Mouse (Mus musculus) liver, embryonic 12.5 days (tissue): ENCODE measurements around the gene Tmprss11c. TPM values are rescaled to one million over a fixed set of nuclear protein-coding genes. Genes with fewer than 3 reads are reported as not detected.

Experiments
- ATAC-seq: fragments of 200-750 bp; cut with Nextera tagmentation; 2 replicates; pipeline ENCODE4 v1.8.0; 2017; ENCODE audit warnings: moderate number of reproducible peaks, mild to moderate bottlenecking, moderate library complexity
- H3K27ac ChIP-seq: fragments of 300-500 bp; sonication (generic); 2 replicates; pipeline ENCODE4 v1.5.1; 2016; ENCODE audit warnings: mild to moderate bottlenecking
- H3K27me3 ChIP-seq: fragments of 300-500 bp; sonication (generic); replicated peaks from 2 replicates; pipeline ENCODE4 v1.6.1; 2016; ENCODE audit warnings: mild to moderate bottlenecking, moderate library complexity
- H3K36me3 ChIP-seq: fragments of 300-500 bp; sonication (generic); 2 replicates; pipeline ENCODE4 v1.6.1; 2016; ENCODE audit warnings: mild to moderate bottlenecking, moderate library complexity
- H3K4me1 ChIP-seq: fragments of 300-500 bp; sonication (generic); 2 replicates; pipeline ENCODE4 v1.6.1; 2016
- H3K4me2 ChIP-seq: fragments of 300-500 bp; sonication (generic); 2 replicates; pipeline ENCODE4 v1.6.1; 2016; ENCODE audit warnings: mild to moderate bottlenecking, moderate library complexity
- H3K4me3 ChIP-seq: fragments of 300-500 bp; sonication (generic); 2 replicates; pipeline ENCODE4 v1.5.1; 2016; ENCODE audit warnings: mild to moderate bottlenecking, moderate library complexity
- H3K9ac ChIP-seq: fragments of 300-500 bp; sonication (generic); 2 replicates; pipeline ENCODE4 v1.6.1; 2016; ENCODE audit warnings: mild to moderate bottlenecking, moderate library complexity
- H3K9me3 ChIP-seq: fragments of 300-500 bp; sonication (generic); replicated peaks from 2 replicates; pipeline ENCODE4 v1.6.1; 2016; ENCODE audit warnings: mild to moderate bottlenecking, moderate library complexity
- WGBS: fragments of 180-500 bp; shearing (Covaris S2); methylation state at CpG from one replicate; pipeline ENCODE4 v1.1.7; 2016; ENCODE audit not compliant: insufficient replicate concordance; 5-methylcytosine and 5-hydroxymethylcytosine counted together
- polyA plus RNA-seq: library from polyadenylated mRNA; unstranded; fragments of >200 nt; fragmentation: Nextera tagmentation; extraction: Ambion mirVana; gene quantifications from 2 replicates; pipeline ENCODE4 v1.2.1, GENCODE M21; 2016

Tmprss11c gene
- polyA plus RNA-seq, 1 experiment from 2014 or later, result not detected

GRCm38 (mm10) chr5:86187441-86187840 is 101.7 kb downstream of the Tmprss11c start:
- no peaks in the 10 kb centered on the region for H3K36me3 ChIP-seq
- H3K27me3 ChIP-seq, result no peaks in the 10 kb centered on the region
- no peak overlapping the region for H3K4me2 ChIP-seq
- 56% methylated on average over 6 of the region's 6 CpGs for WGBS
- no peak overlapping the region for H3K9ac ChIP-seq
- H3K4me1 ChIP-seq, result no peaks in the 10 kb centered on the region
- H3K27ac ChIP-seq, result no peak overlapping the region
- no peak overlapping the region for H3K4me3 ChIP-seq
- ATAC-seq, result no peak
- no peaks in the 10 kb centered on the region for H3K9me3 ChIP-seq

Other genes starting within 250 kb of the Tmprss11c start
- 21.1 and 21.8 TPM in 2 replicates for gene Cenpc1, start 223.7 kb downstream of the Tmprss11c start, polyA plus RNA-seq
- gene Stap1, start 217.6 kb downstream of the Tmprss11c start, polyA plus RNA-seq, result 2.5 and 2.6 TPM in 2 replicates
- gene Uba6, start 116.5 kb downstream of the Tmprss11c start, polyA plus RNA-seq, result 7.2 and 7.3 TPM in 2 replicates
- not detected in 2 replicates for gene Gnrhr, start 91.4 kb downstream of the Tmprss11c start, polyA plus RNA-seq
- gene Tmprss11d, start 84.1 kb upstream of the Tmprss11c start, polyA plus RNA-seq, result not detected in 2 replicates
- not detected in 2 replicates for gene Tmprss11a, start 179.7 kb upstream of the Tmprss11c start, polyA plus RNA-seq
- not detected in 2 replicates for gene Tmprss11g, start 229.3 kb upstream of the Tmprss11c start, polyA plus RNA-seq